Mouse (Mus musculus) olfactory bulb, adult 2 months (tissue): ENCODE measurements around the gene Kcnb1. TPM values are rescaled to one million over a fixed set of nuclear protein-coding genes. Genes with fewer than 3 reads are reported as not detected.

Experiments
- H3K27ac ChIP-seq: fragments of 200-500 bp; 2 replicates; pipeline ENCODE4 v1.5.1; 2012; ENCODE audit warnings: low read depth, low read length; ENCODE audit not compliant: insufficient read depth
- H3K4me1 ChIP-seq: fragments of 200-500 bp; 2 replicates; pipeline ENCODE4 v1.6.1; 2012; ENCODE audit warnings: low read length; ENCODE audit not compliant: control insufficient read depth, insufficient read depth
- H3K4me3 ChIP-seq: fragments of 200-500 bp; 2 replicates; pipeline ENCODE4 v1.5.1; 2012; ENCODE audit warnings: mild to moderate bottlenecking, low read depth, low read length, moderate library complexity; ENCODE audit not compliant: insufficient read depth
- CTCF ChIP-seq: fragments of 200-500 bp; IDR thresholded peaks from 2 replicates; pipeline ENCODE4 v1.5.1; 2012; ENCODE audit warnings: low read depth, mild to moderate bottlenecking, low read length, moderate library complexity; ENCODE audit not compliant: insufficient read depth
- POLR2A ChIP-seq: fragments of 200-500 bp; IDR thresholded peaks from 2 replicates; pipeline ENCODE4 v1.6.1; 2012; ENCODE audit warnings: mild to moderate bottlenecking, low read depth, low read length, moderate library complexity; ENCODE audit not compliant: insufficient read depth
- WGBS: fragments of 180-500 bp; shearing (Covaris S2); methylation state at CpG from one replicate; pipeline ENCODE4 v1.1.7; 2018; 5-methylcytosine and 5-hydroxymethylcytosine counted together
- polyA plus RNA-seq: library from polyadenylated mRNA; stranded (reverse); fragments of >200 nt; gene quantifications from 2 replicates; pipeline ENCODE4 v1.2.4, GENCODE M21; 2012; ENCODE audit warnings: low replicate concordance; ENCODE audit not compliant: missing spikeins, insufficient read depth, insufficient read length

Gene Kcnb1
- polyA plus RNA-seq, 1 experiment = 145 TPM

DNA sequence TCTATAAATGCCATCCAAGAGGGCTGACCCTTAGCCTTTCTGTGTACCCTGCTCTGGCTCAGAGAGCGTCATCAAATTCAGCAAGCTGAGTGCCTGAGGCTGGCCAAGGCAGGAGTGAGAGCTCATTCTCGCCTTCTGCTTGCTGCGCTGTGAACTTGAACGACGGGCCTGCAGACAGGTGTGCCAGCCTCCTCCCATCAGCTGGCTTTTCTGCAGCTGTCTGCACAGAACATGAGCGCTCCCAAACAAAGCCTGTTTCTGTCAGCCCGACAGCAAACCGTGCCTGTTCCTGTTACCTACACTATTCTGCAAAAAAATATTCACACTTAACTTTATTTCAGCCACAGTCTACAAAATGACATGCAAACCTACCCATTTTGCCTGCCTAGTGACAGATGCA is 80.4 kb downstream of the Kcnb1 start:
- TF ChIP-seq POLR2A = no peak
- TF ChIP-seq CTCF = no peak
- 61% methylated on average over 8 of the region's 8 CpGs for WGBS
- Histone ChIP-seq H3K4me3 (no peak overlapping the region), H3K27ac (no peak overlapping the region), H3K4me1 (peaks cover 23% of the 10 kb centered on the region)

DNA sequence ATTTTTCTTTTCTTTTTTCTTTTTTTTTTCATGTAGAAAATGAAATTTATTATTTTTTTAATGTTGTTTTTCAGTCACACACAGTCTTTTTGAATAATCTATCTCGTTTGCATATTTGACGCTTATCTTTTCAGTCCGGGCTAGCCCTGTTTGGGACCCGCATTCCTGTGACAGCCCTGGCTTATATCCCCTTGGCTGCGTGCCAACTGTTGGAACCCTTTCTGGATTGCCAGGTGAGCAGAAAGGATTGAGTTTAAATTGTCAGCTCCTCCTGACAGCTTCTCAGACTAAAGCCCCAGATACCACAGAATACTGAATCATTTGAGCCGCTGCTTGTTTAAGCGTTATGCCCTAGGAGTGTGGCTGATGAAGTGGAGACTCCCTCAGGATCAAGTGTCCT is 86.4 kb downstream of the Kcnb1 start:
- H3K27ac ChIP-seq = no peak overlapping the region
- H3K4me3 ChIP-seq = no peak overlapping the region
- peaks cover 10% of the 10 kb centered on the region for H3K4me1 ChIP-seq
- 59% methylated on average over 7 of the region's 7 CpGs for WGBS
- TF ChIP-seq CTCF (no peak), POLR2A (no peak)

DNA sequence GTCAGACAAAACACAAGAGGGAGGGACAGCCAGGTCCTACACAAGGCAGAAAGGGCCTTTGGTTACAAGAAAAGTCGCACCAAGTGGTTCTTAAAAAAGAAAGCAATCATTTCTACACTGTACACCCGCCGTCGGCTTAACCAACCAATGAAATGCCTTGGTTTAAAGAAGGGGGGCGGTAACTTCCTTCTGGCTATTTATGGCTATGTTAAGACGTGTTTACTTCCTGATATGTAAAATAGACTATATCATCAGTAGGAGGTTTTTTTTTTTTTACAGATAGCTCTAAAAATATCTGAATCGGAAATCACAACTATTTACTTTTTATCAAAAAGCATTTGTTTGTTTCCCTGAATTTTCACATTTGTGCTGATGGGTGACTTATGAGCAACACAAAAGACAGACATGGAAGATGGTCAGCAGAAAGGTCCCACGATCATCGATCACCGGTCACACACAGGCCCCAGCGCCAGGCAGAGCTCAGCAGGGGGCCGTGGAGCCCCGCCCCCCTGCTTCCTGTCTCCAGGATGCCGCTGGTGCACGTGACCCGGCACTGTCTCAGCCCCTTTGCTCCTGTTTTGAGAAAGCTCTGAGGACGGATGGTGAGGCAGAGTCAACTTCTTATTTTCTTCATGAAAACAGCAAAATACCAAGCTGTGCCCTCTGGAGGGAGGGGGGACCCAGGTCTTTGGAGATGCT is 88.1 kb downstream of the Kcnb1 start:
- H3K4me1 ChIP-seq = peaks cover 10% of the 10 kb centered on the region
- 50% methylated on average over 17 of the region's 17 CpGs for WGBS
- no peak overlapping the region for H3K4me3 ChIP-seq
- TF ChIP-seq POLR2A = no peak
- TF ChIP-seq CTCF = no peak
- no peak overlapping the region for H3K27ac ChIP-seq

DNA sequence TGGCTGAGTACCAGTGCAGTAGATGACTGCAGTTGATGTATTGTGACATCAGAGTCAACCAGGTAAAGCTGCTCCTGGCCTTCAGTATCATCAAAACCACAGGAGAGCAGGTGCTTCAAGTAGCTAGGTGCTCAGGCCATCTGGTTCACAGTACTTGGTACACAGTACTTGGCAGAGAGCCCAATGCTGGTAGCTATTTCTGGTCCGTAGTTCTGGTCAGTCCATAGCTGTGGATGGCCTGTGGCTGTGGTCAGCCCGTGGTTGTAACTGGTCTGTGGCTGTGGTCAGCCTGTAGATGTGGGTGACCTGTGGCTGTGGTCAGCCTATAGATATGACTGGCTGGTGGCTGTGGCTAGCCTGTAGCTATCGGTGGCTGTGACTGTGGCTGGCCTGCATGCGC is 95.3 kb downstream of the Kcnb1 start:
- Histone ChIP-seq H3K27ac (no peak overlapping the region), H3K4me1 (peaks cover 4% of the 10 kb centered on the region), H3K4me3 (no peak overlapping the region)
- TF ChIP-seq POLR2A (no peak), CTCF (no peak)
- 83% methylated on average over 4 of the region's 4 CpGs for WGBS

DNA sequence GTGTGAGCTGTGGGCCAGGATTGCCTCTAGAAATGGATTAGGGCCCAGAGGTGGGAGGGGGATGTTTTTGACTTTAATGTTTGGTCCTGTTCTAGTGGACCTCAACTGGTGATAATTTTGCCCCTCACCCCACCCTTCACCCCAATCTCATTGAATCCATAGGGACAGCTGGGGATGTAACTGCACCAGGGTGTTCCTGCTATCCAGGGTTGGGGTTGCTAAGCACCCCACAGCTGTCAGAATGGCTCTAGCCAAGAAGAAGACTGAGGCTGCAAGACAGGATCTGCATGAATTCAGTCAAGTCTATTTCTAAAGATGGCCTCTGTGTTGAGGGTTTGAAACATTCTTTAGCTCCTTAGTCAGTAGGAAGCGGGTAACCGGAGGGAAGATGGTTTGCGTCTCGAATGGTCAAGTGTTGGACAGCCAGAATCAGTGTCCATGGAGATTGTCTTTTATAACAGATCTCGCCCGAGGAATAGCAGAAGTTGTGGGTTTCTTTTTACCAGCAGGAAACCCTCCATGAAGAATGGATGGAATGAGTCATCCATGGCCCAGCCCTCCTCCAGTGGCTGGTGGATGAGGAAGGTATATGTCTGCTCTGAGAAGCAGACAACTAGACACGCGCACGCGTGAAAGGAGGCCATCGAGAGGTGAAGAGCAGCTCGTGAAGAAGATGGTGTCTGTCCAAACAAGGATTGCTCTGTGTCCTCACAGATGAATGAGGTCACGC is 96.6 kb downstream of the Kcnb1 start:
- Histone ChIP-seq H3K27ac (no peak overlapping the region), H3K4me1 (peaks cover 4% of the 10 kb centered on the region), H3K4me3 (no peak overlapping the region)
- WGBS = 62% methylated on average over 13 of the region's 13 CpGs
- TF ChIP-seq CTCF (no peak), POLR2A (no peak)

DNA sequence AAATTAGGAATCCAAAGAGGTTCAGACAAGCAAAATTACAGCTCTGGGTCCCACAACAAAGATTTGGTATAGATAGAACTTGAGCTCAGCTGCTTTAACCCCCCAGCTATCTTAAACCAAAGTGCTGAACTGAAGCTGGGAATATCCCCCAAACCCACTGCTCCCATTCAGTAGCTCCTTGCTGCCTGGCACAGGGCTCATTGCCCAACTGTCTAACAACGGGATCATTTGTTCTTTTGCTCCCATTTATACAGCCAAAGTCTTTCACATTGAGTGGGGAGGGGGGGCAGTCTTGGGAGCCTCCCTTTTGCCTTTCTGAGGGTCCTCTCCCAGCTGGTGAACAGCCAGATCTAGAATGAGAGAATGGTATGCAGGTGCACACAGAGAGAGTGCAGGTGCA is 99.7 kb downstream of the Kcnb1 start:
- H3K4me3 ChIP-seq = no peak overlapping the region
- no peak overlapping the region for H3K27ac ChIP-seq
- 17% methylated on average over 1 of the region's 1 CpGs for WGBS
- no peak for TF ChIP-seq CTCF
- no peak for TF ChIP-seq POLR2A
- H3K4me1 ChIP-seq = peaks cover 4% of the 10 kb centered on the region

DNA sequence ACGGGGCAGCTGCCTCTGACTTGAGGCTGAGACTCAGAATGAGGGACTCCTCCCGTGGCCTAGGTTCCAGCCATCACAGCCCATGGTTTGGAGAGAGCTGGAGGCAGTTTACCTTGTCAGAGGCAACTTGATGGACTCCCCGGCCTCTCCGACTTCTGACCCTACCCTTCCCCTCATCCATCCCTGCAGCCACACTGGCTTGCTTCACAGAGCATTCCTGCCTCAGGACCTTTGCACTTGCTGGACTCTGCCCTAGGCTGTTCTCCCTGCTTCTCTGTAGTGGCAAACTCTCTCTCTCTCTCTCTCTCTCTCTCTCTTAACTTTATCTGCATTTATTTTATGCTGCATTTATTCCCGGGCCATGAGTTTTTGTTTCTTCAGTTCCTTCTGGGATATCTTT is 103.1 kb downstream of the Kcnb1 start:
- WGBS = 82% methylated on average over 5 of the region's 5 CpGs
- no peak overlapping the region for H3K27ac ChIP-seq
- H3K4me1 ChIP-seq = no peaks in the 10 kb centered on the region; the same call in 1 of the 2 replicates
- no peak overlapping the region for H3K4me3 ChIP-seq
- TF ChIP-seq CTCF (no peak), POLR2A (no peak)

DNA sequence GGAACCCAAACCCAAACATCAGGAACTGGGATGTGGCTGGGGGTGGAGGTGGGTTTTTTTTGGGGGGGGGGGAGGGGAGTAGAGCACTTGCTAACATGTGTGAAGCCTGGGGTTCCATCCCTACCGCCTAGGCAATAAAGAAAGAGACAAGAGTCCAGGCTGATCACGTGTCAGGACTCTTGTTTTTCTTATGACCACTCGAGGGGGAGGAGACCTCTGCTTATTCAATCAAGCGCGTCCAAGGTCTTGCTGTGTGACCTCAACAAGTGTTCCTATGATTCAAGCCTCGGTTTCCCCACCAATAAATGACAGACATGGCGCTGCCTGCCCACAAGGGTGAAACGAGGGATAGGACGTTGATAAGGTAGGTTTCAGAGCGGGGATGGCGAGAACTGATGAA is 103.9 kb downstream of the Kcnb1 start:
- H3K27ac ChIP-seq = no peak overlapping the region
- TF ChIP-seq POLR2A (no peak), CTCF (no peak)
- H3K4me3 ChIP-seq = no peak overlapping the region
- WGBS = 75% methylated on average over 11 of the region's 11 CpGs
- H3K4me1 ChIP-seq = peaks cover 3% of the 10 kb centered on the region; the same call in 1 of the 2 replicates

DNA sequence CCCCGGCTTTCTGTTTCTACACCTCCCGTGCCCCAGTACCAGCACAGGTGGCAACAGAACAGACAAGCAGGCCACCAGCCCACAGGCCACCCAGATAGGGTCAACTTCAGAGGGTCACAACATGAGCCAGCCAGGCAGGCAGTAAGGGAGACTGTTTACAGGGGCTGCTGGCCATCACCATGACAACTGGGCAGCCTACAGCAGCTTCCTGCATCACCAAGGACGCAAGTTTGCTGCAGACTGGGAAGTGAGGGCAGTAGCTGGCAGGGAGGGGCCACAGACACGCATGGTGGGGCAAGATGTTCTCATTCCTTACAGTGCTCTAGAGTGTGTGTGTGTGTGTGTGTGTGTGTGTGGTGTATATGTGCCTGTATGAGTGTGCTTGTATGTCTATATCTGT is 108.3 kb downstream of the Kcnb1 start:
- TF ChIP-seq CTCF (no peak), POLR2A (no peak)
- WGBS = 61% methylated on average over 4 of the region's 4 CpGs
- H3K4me3 ChIP-seq = no peak overlapping the region
- no peak overlapping the region for H3K27ac ChIP-seq
- H3K4me1 ChIP-seq = peaks cover 22% of the 10 kb centered on the region
